Mouse (Mus musculus) embryonic facial prominence, embryonic 12.5 days (tissue): Measurements from ENCODE around the gene Prr3. TPM values are rescaled to one million over a fixed set of nuclear protein-coding genes. Genes with fewer than 3 reads are reported as not detected.

Experiments
- ATAC-seq: fragments of 200-750 bp; cut with Nextera tagmentation; 2 replicates; pipeline ENCODE4 v1.8.0; 2017; ENCODE audit not compliant: insufficient number of reproducible peaks, insufficient read depth, low FRiP score, low TSS enrichment
- H3K27ac ChIP-seq: fragments of 300-500 bp; sonication (generic); 2 replicates; pipeline ENCODE4 v1.5.1; 2016; ENCODE audit warnings: mild to moderate bottlenecking
- H3K27me3 ChIP-seq: fragments of 300-500 bp; sonication (generic); 2 replicates; pipeline ENCODE4 v1.6.1; 2016; ENCODE audit warnings: mild to moderate bottlenecking, moderate library complexity
- H3K36me3 ChIP-seq: fragments of 300-500 bp; sonication (generic); 2 replicates; pipeline ENCODE4 v1.6.1; 2016; ENCODE audit warnings: mild to moderate bottlenecking
- H3K4me1 ChIP-seq: fragments of 300-500 bp; sonication (generic); 2 replicates; pipeline ENCODE4 v1.6.1; 2016
- H3K4me2 ChIP-seq: fragments of 300-500 bp; sonication (generic); replicated peaks from 2 replicates; pipeline ENCODE4 v1.6.1; 2016; ENCODE audit warnings: mild to moderate bottlenecking, moderate library complexity
- H3K4me3 ChIP-seq: fragments of 300-500 bp; sonication (generic); 2 replicates; pipeline ENCODE4 v1.5.1; 2016; ENCODE audit warnings: mild to moderate bottlenecking
- H3K9ac ChIP-seq: fragments of 300-500 bp; sonication (generic); 2 replicates; pipeline ENCODE4 v1.6.1; 2016; ENCODE audit warnings: mild to moderate bottlenecking, moderate library complexity
- H3K9me3 ChIP-seq: fragments of 300-500 bp; sonication (generic); 2 replicates; pipeline ENCODE4 v1.6.1; 2016; ENCODE audit warnings: mild to moderate bottlenecking, moderate library complexity
- WGBS: fragments of 180-500 bp; shearing (Covaris S2); methylation state at CpG from one replicate; pipeline ENCODE4 v1.1.7; 2016; 5-methylcytosine and 5-hydroxymethylcytosine counted together
- polyA plus RNA-seq: library from polyadenylated mRNA; unstranded; fragments of >200 nt; fragmentation: Nextera tagmentation; extraction: Ambion mirVana; gene quantifications from 2 replicates; pipeline ENCODE4 v1.2.1, GENCODE M21; 2016

Gene Prr3
- polyA plus RNA-seq, 1 experiment from 2014 or later, result 42.9 TPM

DNA sequence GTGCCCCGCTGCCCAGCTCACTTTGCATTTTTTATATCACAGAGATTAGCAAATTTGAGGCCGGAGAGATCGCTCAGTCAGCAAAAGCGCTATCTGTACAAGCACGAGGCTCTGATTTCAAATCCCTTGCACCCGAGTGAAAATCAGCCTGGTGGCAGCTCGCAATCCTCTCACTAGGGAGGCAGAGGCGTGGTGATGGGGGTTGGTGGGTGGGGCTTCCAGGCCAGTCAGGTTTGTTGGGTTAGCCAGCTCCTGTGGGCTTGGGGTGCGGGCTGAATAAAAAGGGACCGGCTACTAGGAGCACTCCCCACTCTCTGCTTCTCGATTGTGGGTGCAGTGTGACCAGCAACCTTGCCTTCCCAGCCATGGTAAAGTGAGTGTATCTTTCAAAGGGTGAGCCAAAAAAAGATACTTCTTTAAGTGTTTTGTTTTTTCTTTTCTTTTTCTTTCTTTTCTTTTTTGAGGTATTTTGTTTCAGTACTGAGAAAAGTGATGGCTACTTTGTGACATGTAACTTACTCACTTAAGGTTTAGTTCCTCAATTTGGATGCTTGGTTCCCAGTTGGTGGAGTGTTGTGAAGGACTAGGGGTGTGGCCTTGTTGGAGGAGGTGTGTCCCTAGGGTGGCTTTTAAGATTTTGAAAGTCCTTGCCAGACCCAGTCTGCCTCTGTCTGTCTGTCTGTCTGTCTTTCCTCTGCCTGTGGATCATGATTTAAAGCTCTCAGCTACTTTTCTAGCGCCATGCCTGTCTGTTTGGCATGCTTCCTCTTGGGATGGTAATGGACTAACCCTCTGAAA is 17.9 kb upstream of the Prr3 start:
- Histone ChIP-seq H3K27me3 (no peaks in the 10 kb centered on the region), H3K9me3 (no peaks in the 10 kb centered on the region), H3K27ac (no peak overlapping the region), H3K4me2 (no peak overlapping the region), H3K4me1 (peaks cover 9% of the 10 kb centered on the region), H3K9ac (no peak overlapping the region), H3K4me3 (no peak overlapping the region), H3K36me3 (no peaks in the 10 kb centered on the region)
- 56% methylated on average over 12 of the region's 12 CpGs for WGBS
- no peak for ATAC-seq

DNA sequence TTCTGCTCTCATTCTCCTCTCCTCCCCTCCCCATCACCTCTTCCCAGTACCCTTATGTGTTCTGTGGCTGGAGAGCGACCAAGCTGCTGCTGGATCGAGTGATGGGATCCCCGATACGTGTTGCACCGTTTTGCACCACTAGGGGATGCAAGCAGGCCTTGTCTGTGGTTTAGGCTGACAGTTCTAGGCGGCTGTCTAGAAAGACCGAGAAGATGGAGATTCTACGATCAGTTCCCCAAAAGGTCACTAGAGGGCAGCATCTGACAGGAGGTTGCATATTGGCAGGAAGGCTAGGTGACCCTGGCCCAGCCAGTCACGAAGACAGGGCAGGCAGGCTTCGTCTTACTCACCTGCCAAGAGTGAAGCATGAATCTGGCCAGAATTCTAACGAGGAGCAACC is 16.9 kb upstream of the Prr3 start:
- no peaks in the 10 kb centered on the region for H3K9me3 ChIP-seq
- peaks cover 9% of the 10 kb centered on the region for H3K4me1 ChIP-seq
- H3K4me2 ChIP-seq, result no peak overlapping the region
- WGBS, result 3% methylated on average over 11 of the region's 11 CpGs
- no peaks in the 10 kb centered on the region for H3K27me3 ChIP-seq
- no peak overlapping the region for H3K9ac ChIP-seq
- no peaks in the 10 kb centered on the region for H3K36me3 ChIP-seq
- H3K27ac ChIP-seq, result no peak overlapping the region
- ATAC-seq, result no peak
- no peak overlapping the region for H3K4me3 ChIP-seq

DNA sequence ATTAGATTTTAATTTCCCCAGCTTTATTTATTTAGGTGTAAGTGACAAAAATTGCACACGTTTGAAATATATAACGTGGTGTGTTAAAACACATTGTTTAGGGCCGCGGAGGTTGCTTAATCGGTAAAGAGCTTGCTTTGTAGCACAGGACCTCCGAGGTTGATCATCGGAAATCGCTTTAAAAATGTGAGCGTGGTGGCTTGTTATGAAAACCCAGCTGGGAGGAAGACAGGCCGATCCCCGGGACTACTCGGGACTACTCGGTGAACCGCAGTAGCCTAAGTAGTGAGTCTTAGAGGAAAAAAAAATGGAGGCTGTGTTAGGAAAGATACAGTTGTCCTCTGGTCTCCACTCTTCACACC is 14.8 kb upstream of the Prr3 start:
- Histone ChIP-seq H3K4me2 (peak overlapping the region; percentile 65), H3K4me1 (peaks cover 9% of the 10 kb centered on the region), H3K9me3 (no peaks in the 10 kb centered on the region), H3K4me3 (peak overlapping the region; percentile 60), H3K27me3 (no peaks in the 10 kb centered on the region), H3K9ac (peak overlapping the region; percentile 61), H3K36me3 (no peaks in the 10 kb centered on the region), H3K27ac (no peak overlapping the region)
- 5% methylated on average over 14 of the region's 14 CpGs for WGBS
- ATAC-seq, result no peak

DNA sequence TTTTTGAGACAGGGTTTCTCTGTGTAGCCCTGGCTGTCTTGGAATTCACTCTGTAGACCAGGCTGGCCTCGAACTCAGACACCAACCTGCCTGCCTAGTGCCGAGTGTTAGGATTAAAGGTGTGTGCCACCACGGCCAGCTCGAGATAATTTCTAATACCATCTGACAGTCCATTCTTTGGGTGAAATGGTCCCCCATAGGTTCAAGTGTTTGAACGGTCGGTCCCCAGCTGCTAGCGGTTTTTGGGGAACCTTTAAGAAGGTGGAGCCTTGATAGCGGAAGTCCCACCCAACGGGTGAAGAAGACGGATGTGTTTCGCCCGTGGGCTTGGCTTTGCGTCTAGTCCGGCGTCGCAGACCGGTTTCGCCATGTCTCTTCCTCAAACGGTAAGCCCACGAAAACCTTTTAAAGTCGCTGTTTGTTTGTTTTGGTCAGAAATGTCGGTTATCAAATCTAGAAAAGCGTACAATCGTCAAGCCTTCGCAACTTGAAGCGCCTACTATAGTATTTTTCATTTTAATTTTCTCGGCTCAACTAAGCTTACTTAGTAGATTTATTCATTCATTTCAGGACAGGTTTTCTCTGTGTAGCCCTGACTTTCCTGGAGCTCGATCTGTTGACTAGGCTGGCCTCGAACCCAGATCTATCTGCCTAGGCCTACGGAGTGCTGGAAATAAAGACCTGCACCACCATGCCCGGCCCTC is 14.3 kb upstream of the Prr3 start:
- Histone ChIP-seq H3K4me2 (peak overlapping the region; percentile 65), H3K4me3 (peak overlapping the region; percentile 60), H3K27me3 (no peaks in the 10 kb centered on the region), H3K4me1 (peaks cover 9% of the 10 kb centered on the region), H3K36me3 (peaks cover 5% of the 10 kb centered on the region; the same call in 1 of the 2 replicates), H3K9me3 (no peaks in the 10 kb centered on the region), H3K27ac (no peak overlapping the region), H3K9ac (peak overlapping the region; percentile 61)
- peak; percentile 53; the same call in 1 of the 2 replicates for ATAC-seq
- WGBS, result 3% methylated on average over 31 of the region's 31 CpGs

DNA sequence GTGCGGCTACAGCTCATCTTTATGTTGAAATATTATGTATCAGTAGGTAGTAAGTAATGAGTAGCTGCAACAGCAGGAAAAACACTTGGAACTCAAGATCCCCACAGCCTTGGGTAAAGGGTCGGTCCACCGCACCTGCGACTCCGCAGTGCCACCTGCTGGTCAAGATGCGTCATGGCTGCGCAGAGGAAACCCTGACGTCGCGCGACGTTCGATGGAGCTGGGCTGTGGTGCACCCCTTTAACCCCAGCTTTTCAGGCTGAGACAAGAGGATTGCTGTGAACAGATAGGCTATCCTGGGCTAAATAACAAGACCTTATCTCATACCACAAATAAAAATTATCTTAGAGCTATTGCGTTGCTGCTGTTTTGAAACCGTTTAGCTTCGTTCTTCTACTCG is 13.6 kb upstream of the Prr3 start:
- Histone ChIP-seq H3K4me3 (peak overlapping the region; percentile 16; the same call in 1 of the 2 replicates), H3K27me3 (no peaks in the 10 kb centered on the region), H3K4me1 (peaks cover 9% of the 10 kb centered on the region), H3K4me2 (peak overlapping the region; percentile 65), H3K9me3 (no peaks in the 10 kb centered on the region), H3K36me3 (peaks cover 12% of the 10 kb centered on the region), H3K27ac (no peak overlapping the region), H3K9ac (no peak overlapping the region)
- peak; percentile 73 for ATAC-seq
- WGBS, result 8% methylated on average over 17 of the region's 17 CpGs

DNA sequence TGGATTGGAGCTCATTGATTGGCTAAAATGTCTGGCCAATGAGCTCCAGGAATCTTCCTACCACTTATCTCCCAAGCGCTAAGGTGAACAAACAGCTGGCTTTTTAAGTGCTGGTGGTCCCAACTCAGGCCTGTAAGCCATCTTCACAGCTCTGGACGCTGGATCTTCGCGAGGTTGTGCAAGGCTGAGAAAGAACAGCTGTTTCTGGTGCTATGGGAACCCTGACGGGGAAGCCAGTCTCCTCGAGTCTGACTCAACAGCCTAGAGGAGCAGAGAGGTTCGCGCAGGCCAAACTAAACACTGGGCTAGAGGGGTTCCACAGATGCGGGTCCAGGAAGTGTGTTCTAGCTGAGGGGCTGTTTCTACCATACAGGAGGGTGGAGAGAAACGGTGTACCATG is 11.7 kb upstream of the Prr3 start:
- Histone ChIP-seq H3K9ac (no peak overlapping the region), H3K27me3 (no peaks in the 10 kb centered on the region), H3K4me1 (peaks cover 7% of the 10 kb centered on the region), H3K36me3 (peaks cover 31% of the 10 kb centered on the region), H3K4me3 (no peak overlapping the region), H3K4me2 (no peak overlapping the region), H3K9me3 (no peaks in the 10 kb centered on the region), H3K27ac (no peak overlapping the region)
- ATAC-seq, result no peak
- 45% methylated on average over 10 of the region's 10 CpGs for WGBS

DNA sequence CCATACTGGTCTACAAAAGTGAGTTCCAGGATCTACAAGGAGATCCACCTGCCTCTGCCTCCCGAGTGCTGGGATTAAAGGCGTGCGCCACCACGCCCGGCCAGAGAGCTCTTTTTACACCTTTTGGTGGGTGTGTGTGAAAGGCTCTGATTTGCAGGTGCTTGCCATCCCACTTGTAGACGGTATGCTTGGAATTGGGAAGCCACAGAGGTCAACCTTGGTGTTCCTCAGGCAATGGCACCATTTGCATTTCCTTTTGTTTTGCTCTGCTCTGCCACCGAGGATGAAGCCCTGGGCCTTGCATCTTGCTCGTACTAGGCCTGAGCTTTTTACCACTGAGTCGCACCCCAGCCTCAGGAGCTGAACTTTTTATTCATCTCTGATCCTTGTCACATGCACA is 1.7 kb upstream of the Prr3 start:
- Histone ChIP-seq H3K4me3 (peak overlapping the region; percentile 95; the same call in 1 of the 2 replicates), H3K9ac (no peak overlapping the region)

DNA sequence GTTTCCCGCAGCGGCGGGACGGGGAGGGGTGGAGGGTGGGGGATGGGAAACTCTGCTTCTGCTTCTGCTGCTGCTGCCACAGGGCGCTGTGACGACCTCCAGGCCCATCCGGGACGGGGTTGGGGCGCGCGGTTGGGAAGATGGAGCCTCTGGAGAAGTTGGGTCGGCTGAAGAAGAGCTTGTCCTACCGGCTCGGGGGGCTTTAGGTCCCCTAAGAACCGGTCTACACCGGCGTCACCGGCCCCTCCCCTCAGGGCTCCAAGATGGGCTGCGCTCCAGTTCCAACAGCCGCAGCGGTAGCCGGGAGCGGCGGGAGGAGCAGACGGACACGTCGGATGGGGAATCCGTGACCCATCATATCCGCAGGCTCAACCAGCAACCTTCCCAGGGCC is 323 bp upstream of the Prr3 start:
- Histone ChIP-seq H3K4me3 (peak overlapping the region; percentile 95), H3K36me3 (peaks cover 35% of the 10 kb centered on the region), H3K9me3 (no peaks in the 10 kb centered on the region), H3K27me3 (no peaks in the 10 kb centered on the region), H3K27ac (peak overlapping the region; percentile 97), H3K4me1 (peaks cover 16% of the 10 kb centered on the region), H3K9ac (peak overlapping the region; percentile 87), H3K4me2 (peak overlapping the region; percentile 78)
- WGBS, result under 1% methylated on average over 26 of the region's 29 CpGs
- ATAC-seq, result peak; percentile 13; the same call in 1 of the 2 replicates

More for the DNA sequence above, 1.7 kb upstream of the Prr3 start:
- no peaks in the 10 kb centered on the region for H3K27me3 ChIP-seq
- H3K4me1 ChIP-seq, result peaks cover 16% of the 10 kb centered on the region
- H3K36me3 ChIP-seq, result peaks cover 49% of the 10 kb centered on the region
- H3K4me2 ChIP-seq, result no peak overlapping the region
- no peak for ATAC-seq
- WGBS, result 90% methylated on average over 9 of the region's 9 CpGs
- H3K27ac ChIP-seq, result no peak overlapping the region
- no peaks in the 10 kb centered on the region for H3K9me3 ChIP-seq

DNA sequence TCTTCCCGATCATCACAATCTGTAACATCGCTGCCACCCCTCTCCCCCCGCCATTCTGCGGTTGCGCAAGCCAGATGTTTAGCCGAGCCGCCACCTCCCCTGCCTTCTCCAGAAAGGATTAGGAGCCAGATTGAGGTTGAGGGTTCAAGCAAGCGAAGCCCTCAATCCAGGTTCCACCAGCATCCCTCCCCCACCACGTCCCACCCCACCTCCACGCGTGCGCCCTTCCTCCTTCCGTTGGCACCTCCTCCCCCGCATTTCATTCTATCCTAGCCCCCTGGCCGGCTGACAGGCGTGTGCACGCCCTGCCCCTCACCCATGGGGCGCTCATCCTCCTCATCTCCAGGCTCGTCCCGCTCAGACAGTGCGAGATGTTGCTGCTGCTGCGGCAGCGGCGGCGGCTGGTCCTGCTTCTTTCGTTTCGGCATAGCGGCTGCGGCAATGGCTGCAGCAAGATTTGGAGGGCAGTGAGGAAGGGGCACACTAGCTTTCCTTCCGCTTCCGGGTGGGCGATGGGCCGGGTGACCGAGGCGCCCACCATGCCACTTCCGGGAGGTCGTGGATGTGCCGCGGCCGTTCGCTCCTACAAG is 1.1 kb downstream of the Prr3 start:
- H3K27me3 ChIP-seq, result no peaks in the 10 kb centered on the region
- peak overlapping the region; percentile 95 for H3K4me3 ChIP-seq
- H3K9me3 ChIP-seq, result no peaks in the 10 kb centered on the region
- H3K4me2 ChIP-seq, result peak overlapping the region; percentile 78
- peak overlapping the region; percentile 87 for H3K9ac ChIP-seq
- peaks cover 16% of the 10 kb centered on the region for H3K4me1 ChIP-seq
- peaks cover 36% of the 10 kb centered on the region for H3K36me3 ChIP-seq
- peak overlapping the region; percentile 97 for H3K27ac ChIP-seq
- WGBS, result under 1% methylated on average over 41 of the region's 41 CpGs
- ATAC-seq, result peak; percentile 75

DNA sequence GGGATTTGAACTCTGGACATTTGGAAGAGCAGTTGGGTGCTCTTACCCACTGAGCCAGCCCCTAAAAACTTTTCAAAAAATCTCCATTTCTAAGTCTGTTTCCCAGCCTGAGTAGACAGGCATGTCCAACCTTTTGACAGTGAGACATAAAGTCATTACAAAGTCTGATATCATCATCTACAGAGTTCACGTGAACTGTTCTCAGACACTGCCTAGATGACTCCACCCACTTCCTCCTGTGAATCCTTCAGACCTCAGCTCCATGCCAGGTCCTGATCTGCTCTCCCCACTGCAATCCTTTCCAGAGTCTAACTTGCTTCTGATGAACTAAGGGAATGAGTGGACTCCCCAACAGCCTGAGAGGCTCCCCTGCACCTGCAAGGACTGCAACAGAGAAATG is 7.9 kb downstream of the Prr3 start:
- Histone ChIP-seq H3K9ac (no peak overlapping the region), H3K36me3 (peaks cover 21% of the 10 kb centered on the region), H3K4me3 (no peak overlapping the region), H3K4me1 (peaks cover 11% of the 10 kb centered on the region), H3K27ac (no peak overlapping the region), H3K4me2 (no peak overlapping the region), H3K27me3 (no peaks in the 10 kb centered on the region), H3K9me3 (no peaks in the 10 kb centered on the region)
- 88% methylated on average over 1 of the region's 1 CpGs for WGBS
- no peak for ATAC-seq

DNA sequence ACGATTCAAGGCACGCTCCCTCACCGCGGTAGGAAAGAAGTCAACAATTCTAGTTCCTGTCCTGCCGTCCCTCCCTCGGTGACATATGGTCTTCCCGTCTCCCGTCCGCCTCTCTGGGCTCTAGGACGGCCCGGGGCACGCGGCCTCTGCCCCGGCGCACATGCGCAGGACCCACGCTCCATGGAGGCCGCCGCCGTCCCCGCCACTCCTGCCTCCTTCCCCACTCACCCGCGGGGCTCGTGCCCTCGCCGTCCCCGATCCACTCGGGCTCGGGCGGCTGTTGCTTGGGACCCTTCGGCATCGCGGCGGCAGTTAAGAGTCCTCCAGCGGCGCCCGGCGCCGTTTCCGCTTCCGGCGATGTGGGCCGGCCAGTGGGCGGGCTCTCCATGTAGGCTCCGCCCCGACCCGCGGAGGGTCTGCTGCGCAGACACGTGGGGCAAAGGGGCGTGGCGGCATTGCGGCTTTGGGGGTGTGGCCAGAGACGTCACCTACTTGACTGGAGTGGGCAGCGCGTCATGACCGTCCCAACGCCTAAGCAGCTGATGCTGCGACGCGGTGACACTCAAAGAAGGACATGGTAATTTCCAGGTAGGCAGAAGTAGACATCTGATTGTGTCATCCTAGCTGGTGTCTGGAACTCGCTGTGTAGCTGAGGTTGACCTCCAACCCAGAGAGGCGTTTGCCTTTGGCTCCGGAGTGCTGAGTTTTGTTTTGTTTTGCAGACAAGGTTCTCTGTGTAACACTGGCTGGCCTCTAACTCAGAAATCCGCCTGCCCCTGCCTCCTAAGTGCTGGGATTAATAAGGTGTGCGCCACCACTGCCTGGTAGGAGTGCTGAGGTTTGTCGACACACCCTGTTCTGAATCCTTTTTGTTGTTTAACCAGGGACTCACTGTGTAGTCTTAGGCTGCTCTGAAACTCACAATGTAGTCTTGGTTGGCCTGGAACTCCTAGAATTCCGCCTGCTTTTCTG is 10.3 kb downstream of the Prr3 start, which contains the start of gene Abcf1:
Gene Abcf1, minus strand, starts transcription at position 344 of the 972 bp plus-strand sequence.
- Histone ChIP-seq H3K4me1 (peaks cover 11% of the 10 kb centered on the region), H3K4me3 (peak within 1 kb of the TSS; percentile 97), H3K9ac (peak within 1 kb of the TSS; percentile 81), H3K9me3 (no peaks in the 10 kb centered on the region), H3K27me3 (no peaks in the 10 kb centered on the region), H3K27ac (peak within 1 kb of the TSS; percentile 73), H3K36me3 (peaks cover 35% of the 10 kb centered on the region), H3K4me2 (peak within 1 kb of the TSS; percentile 76)
- ATAC-seq, result peak; percentile 90
- WGBS, result under 1% methylated on average over 68 of the region's 68 CpGs
